Mouse (Mus musculus) lung, postnatal 0 days (tissue): ENCODE measurements at regions not wholly inside any gene's neighbourhood (a gene's known extent, or its start where the extent isn't known, plus 50 kb on each side); places are given as distances from the start of the nearest gene placed in this dataset.

Experiments
- CTCF ChIP-seq: IDR thresholded peaks from 2 replicates; pipeline ENCODE4 v1.5.1; 2016; ENCODE audit warnings: antibody characterized with exemption, mild to moderate bottlenecking
- EP300 ChIP-seq: IDR thresholded peaks from 2 replicates; pipeline ENCODE4 v1.6.1; 2016; ENCODE audit warnings: antibody characterized with exemption, mild to moderate bottlenecking, control low read depth

DNA sequence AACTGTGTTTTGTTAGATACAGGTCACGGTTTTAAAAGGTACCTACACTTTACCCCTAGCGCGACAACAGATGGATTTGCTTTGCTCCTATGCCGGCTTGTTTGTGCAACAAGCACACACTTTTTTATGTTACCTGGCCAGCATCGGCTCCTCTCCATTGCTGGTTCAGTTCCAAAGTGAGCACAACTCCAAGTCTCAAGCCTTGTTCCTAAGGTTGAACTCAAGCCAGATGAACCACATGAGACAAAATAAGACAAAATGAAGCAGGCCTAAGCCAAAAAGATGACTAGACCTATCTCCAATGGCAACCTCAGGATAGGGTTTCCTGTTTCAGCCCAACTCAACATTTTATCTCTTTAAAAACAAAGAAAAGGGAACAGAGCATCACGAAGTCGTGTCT, 108.5 kb upstream of the N6amt1 start:
- TF ChIP-seq CTCF (no peak), EP300 (no peak)
